Mouse (Mus musculus): ENCODE data around the gene Casz1. TPM values are rescaled to one million over a fixed set of nuclear protein-coding genes. Genes with fewer than 3 reads are reported as not detected.

The Casz1 gene
- total RNA-seq, 1 experiment from 2014 or later = 7.0 TPM

DNA sequence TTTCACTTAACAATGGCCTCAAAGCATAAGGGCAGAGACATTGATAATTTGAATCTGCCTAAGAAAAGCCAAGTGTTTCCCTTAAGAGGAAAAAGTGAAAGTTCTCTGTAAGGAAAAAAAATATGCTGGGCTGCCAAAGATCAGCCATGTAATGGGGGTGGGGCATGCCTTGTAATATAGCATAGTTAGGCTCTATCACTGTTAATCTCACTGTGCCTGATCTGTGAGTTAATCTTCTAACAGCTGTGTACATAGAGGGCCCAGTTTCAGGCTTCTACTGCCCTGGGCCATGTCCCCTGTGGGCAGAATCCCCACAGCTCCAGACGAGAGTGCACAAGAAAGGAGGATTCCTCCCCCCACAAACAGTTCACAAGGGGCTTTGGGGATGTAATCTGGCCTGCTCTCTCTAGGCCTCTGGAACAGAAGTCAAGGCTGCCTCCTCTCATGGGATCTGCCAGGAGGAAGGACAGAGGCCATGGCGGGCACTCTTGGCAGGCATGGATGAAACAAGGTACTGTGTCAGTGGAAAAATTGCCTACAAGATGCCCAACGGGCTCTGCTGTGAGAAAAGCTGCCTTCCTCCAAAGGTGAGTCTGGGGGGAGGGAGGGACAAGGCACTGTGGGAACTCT, 167.5 kb downstream of the Casz1 start:
- no peak for DNase-seq

DNA sequence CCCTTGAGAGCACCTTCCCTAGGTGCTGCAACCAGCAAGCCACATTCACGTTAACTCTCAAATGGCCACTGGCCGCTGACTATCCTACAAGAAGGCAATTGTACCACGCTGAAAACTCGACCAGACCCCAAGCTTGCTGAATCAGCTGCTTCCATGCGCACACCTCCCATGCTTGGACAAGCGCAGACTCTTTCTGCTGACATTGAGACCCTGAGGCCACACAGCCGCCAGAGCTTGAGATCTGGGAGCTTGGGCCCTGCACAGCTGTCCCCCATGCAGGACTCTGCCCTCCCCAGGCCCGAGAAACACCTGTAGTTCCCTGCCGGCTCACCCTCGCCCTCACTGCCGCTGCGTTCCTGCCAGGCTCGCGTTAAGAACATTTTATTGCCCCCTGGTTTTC, 168.5 kb downstream of the Casz1 start:
- DNase-seq = no peak

DNA sequence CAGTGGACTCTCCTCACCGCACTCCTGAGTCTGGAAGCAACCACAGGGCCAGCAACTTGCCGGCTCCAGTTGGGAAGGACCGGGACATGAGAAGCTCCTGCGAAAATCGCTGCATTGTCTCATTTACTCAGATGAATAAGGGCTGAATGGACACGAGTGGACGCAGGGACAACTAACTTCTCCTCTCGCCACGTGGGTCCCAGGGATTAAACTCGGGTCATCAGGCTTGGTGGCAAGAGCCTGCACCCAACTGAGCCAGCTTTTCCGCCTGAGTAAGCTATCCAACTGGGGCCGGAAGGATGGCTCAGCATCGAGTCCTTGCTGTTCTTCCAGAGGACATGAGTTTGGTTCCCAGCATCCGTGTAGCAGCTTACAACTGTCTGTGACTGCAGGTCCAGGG, 169.2 kb downstream of the Casz1 start:
- no peak for DNase-seq

DNA sequence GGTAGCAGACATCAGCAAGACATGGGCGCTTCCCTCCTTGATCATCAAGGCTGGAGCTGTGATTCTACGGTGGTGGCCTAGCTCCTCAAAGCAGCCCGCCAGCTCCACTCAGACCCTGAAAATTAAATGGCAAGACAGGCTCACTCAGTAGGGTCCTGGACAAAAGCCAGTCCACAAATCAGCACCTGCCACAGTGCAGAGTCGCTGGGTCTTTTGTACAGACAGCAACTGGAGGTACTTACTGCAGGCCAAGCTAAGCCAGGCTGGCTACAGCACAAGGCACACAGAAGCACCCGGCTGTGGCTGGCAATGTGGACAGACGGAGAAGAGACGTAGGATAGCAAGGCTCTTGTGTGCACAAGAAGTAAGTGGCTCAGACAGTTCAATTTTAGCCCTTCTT, 170.6 kb downstream of the Casz1 start:
- no peak for DNase-seq

DNA sequence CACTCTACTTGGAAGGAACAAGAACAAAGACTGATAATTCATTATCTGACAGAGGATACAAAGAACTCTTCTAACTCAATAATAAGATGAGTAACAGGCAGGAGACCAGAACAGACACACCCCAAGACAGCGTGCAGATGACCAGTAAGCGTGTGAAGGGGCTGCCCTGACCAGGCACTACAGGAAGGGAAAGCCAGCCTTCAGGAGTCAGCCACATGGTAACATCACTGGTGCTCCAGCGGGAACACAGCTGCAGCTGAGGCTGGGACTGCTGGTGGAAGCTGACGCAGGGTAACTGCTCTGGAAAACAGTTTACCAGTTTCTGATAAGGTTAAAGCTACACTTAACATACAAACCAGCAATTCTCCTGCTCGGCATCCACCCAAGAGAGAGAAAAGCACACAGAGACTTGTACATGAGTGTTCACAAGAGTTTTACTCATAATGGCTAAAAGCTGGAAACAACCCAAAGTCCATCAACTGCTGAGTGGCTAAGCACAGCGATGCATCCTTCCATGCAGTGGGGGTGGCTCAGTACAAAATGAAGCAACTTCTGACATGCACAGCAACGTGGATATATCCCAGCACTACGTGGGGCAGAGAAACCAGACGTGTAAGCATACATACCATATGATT, 174.1 kb downstream of the Casz1 start:
- no peak for DNase-seq

DNA sequence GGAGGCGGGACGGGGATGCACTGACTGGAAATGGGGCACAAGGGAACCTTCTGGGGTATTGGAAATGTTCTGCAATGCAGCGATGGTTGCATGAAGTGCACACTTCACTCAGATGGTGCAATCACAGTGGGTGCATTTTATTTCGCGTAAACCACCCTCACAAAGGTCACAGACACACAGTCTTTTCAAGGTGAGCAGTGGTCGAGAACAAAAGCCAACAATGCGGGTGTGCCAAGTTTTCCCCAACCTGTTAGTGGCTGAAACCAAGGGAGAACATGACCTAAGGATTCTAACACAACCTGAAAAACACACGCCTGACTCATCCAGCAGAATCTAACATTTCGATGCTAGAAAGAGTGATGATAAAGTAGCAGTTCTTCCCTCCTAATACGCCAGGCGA, 174.7 kb downstream of the Casz1 start:
- DNase-seq = no peak

DNA sequence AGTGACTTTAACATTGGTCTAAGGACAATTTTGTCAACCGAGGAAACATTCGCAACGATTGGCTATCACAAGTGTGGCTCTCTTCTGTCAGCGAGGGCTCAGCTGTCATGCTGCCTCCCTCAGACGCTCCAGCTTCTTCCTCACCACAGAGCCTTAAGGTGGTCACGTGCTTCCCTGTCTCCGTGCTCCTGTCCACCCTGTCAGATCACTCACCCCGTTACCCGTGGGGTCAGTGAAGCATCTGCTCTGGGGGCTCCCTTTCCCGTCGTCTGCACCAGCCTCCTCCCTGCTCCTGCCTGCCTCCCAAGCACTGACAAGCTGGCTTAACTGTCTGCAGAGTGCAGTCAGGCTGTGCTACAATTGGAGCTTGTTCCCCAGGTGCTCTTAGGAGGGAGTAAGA, 175.6 kb downstream of the Casz1 start:
- no peak for DNase-seq

DNA sequence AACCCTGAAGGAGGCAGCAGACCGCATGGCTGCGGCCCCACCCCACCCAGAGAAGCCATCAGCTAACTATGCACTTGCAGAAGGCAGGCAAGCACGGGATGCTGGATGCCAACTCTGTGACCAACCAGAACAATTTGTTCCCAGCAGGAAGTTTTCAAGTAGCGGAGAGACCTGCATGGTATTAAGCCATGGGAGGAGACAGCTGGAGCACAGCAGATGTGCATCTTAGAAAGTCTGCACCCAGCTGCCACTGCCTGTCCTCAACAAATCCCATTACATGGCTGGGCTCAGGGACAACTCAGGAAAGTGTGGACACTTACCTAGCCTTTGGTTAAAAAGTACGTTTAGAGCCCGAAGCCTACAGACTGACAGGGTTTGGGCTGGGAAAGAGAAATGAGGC, 178.0 kb downstream of the Casz1 start:
- DNase-seq = no peak

DNA sequence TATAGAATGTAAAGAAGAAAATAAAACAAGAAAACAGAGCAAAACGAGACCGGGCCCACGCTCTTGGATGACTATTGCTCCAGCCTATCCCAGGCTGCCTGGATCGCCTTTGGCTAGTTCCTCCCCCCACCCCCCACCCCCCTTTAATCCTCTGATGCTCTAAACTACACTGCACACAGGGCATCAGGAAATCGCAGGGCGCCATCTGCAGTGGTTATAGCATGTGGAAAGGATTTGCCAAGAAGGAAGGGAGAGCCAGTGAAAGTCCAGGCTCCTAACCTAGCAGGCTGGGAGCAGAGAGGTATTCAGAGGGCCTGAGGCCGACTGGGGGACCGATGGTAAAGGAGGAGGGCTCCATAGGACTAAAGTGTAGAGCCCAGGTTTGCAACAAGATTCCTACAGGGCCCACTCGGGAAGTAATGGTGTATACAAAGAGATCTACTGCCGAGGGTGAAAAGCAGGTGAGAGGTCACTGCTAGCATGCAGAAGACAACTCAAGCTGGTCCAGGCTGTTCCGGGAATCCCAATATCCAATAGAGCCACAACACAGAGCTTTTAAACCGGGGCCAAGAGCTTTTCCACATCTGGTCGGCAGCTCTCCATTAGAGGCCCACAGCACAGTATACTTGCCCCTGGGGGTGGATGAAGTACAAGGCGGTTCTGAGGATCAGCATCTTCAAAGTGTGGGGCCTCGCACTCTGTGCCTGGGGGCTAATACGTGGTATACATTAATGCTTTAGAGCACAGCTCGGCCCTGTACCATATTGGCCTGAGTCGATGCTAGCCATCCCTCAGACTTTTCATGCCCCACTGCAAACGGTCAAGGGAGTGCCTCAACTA, 180.7 kb downstream of the Casz1 start:
- DNase-seq = no peak

DNA sequence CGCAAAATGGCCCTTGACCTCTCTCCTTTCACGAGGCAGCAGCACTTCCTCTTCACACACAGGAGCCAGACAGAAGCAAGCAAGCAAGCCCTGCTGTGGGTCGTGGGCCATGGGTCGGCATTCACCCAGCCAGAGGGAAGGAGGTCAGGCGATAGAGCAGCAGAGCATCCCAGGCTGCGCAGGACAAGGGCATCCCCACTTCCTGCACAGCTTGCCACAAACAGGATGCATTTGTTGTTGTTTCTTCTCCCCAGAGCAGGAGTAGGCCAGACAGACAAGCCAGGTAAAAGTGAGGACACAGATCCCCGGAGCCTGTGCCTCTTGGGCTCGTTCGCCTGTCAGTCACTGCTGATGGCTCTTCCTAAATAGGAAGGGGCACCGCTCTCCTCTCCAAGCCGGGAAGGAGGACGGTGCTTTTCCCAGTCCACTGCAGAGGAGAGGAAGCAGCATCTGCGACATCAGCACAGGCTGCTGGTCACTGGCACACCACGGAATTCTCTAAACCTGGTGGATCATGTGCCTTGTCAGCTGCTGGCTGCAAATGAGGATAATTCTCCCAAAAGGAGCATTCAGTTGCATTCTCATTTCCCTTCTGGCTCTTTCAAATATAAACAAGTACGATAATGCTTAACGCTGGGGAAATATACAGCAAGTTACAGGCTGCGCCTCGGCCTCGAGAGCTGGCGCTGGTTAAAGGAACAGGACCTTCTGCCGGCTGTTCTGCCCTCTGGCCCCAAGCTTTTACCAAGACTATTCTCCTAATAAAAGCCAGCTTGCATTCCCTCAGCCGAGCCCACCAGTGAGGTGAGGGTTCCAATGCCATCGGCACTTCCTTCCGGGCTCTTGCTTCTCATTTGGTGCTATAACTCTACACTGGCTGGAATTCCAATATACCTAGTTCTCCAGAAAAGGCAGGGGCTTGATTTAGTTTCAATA, 181.6 kb downstream of the Casz1 start:
- DNase-seq = peak; percentile 38

DNA sequence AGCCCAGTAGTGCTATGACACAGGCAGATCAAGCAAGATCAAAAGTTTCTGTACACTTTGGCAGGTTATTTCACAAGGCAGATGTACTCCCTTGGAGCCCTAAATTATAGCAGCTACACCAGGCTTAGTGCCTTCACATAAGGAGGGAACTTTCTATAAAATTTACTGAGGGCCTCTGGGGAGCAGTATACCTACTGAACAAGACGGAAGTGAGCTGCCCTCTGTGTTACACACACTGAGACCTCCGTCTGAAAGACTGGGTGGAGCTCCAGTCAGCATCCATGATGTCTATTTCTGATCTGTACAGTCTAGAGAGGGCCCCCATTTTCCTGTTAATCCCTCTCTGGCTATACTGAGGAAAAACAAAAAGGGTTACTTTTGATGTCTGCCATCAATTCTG, 185.8 kb downstream of the Casz1 start:
- no peak for DNase-seq

DNA sequence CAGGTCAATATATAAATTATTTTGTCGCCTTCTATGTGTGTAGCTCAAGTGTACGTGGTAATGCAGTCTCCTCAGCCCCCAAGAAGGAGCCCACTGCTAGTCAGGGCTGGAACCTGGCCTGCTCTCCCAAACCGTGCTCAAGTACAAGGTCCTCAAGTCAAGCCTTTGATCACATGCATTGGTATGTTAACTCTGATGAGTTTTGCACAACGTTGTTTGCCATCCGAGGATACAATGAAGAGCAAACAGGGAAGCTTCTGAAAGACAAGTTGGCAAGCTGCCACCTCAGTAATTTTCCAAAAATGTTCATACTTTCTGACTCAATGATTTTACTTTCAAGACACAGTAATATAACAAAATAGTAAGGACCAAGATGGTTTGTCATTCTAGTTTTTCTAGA, 189.7 kb downstream of the Casz1 start:
- DNase-seq = no peak

DNA sequence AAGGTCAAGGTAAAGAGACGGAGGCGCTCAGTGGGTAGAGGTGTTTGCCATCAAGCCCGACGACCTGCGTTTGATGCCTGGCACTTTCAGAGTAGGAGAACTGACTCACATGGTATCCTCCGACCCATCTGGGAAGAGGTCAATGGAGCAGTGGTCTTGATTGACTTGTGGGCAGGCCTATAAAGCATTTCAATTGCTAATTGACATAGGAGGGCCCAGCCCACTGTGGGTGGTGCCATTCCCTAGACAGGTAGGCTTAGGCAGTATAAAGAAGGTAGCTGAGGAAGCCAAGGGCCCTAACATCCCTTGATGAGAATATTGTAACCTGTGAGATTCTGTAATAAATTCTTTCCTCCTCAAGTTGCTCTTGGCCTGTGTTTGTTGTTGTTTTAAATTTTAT, 196.5 kb downstream of the Casz1 start:
- DNase-seq = no peak

DNA sequence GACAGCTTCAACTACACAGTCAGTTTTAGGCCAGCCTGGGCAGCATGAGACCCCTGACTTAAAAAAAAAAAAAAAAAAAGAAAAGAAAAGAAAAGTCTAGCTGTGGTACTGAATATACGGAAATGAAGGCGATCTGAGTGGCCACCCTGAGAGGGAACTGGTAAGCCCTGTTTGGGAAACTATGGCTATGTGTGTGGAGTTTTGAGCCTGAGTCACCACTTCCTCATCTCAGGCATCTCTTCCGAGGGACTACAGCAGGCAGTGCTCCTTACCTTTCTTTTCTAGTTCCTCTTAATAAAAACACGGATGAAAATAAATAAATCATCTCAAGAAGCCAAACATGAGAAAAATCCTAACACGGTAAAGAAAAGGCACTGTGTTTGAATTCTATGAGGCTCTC, 197.3 kb downstream of the Casz1 start:
- DNase-seq = no peak

DNA sequence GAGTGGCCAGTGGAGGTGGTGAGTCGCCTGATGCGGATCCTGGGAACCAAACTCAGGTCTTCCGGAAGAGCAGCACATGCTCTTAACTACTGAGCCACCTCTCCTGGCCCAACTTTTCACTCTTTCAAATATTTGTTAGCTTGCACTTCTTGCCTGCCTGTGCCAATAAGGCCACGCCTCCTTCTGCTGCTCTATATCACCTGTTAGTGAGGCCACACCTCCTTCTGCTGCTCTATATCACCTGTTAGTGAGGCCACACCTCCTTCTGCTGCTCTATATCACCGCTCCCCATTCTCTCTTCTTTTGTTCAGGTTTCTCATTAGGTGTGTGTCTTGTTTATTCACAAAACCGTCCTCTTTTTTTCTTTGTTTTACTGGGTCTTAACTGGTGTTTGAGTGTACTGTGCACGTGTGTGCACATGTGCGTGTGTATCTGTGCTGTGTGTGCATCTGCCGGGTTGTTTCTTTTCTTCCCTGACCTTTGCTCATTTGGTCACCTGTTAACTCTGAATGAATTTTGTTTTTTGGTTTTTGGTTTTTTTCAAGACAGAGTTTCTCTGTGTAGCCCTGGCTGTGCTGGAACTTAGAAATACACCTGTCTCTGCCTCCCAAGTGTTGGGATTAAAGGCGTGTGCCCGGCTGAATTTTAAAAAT, 198.3 kb downstream of the Casz1 start:
- DNase-seq = no peak

Other genes with a start within 250 kb of the Casz1 start
- gene Exosc10, start 246.0 kb upstream of the Casz1 start, total RNA-seq (2021) = 49.5 and 56.3 TPM in 2 replicates
- gene Srm, start 212.9 kb upstream of the Casz1 start, total RNA-seq (2021) = 69.7 and 92.4 TPM in 2 replicates
- 2.5 and 32.8 TPM in 2 replicates for gene Masp2, start 201.9 kb upstream of the Casz1 start, total RNA-seq (2021)
- gene Tardbp, start 177.4 kb upstream of the Casz1 start, total RNA-seq (2021) = 290 and 302 TPM in 2 replicates
- gene Gm572, start 161.1 kb upstream of the Casz1 start, total RNA-seq (2021) = not detected in 2 replicates

Measured in adrenal gland, postnatal 14 days (tissue).